Mouse (Mus musculus): Measurements from ENCODE around the gene Pik3ap1. TPM values are rescaled to one million over a fixed set of nuclear protein-coding genes. Genes with fewer than 3 reads are reported as not detected.

Pik3ap1 gene
- total and polyA plus RNA-seq, 3 experiments = 1.3 to 2.0 (median 2.0) TPM

DNA sequence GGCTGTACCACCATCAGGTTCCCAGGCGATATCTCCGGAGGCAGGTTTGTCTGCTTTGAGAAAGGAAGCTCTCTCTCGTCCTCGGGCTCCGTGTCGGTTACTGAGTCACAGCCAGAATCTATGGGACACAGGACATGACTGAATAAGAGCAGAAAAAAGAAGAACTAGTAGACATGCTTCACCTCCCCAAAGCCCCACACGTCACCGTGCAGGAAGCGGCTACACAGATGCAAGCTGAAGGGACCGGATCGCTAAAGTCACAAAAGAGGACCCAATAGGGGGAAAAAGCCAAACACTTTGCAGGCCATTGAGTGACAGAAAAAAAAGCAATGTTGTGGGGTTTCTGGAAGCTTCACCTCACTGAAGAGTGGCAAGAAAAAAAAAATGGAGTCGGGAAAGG, 52.7 kb downstream of the Pik3ap1 start:
- H3K4me1 ChIP-seq (ENCODE audit: control insufficient read depth, insufficient read depth, low read length) = no peaks in the 10 kb centered on the region
- no peaks in the 10 kb centered on the region for H3K36me3 ChIP-seq (ENCODE audit: control insufficient read depth, insufficient read depth, low read length)
- WGBS = 77% methylated on average over 12 of the region's 12 CpGs
- peak in 1 of 2 experiments; percentile 64 for DNase-seq
- TF ChIP-seq CTCF (IDR thresholded peaks at IDR 0.05) = no peak
- no peak for TF ChIP-seq POLR2A (IDR thresholded peaks at IDR 0.05; ENCODE audit: insufficient read depth, low read depth, low read length)
- intact Hi-C loops (cut with DNase I) = no loop called here
- no peak overlapping the region for H3K27ac ChIP-seq
- no peaks in the 10 kb centered on the region for H3K79me2 ChIP-seq (replicated peaks; ENCODE audit: control insufficient read depth, insufficient read depth, low read length)
- H3K4me3 ChIP-seq = no peak overlapping the region
- H3K9ac ChIP-seq (ENCODE audit: low read depth, low read length) = no peak overlapping the region
- no peaks in the 10 kb centered on the region for H3K27me3 ChIP-seq (ENCODE audit: control insufficient read depth, insufficient read depth, low read length)

DNA sequence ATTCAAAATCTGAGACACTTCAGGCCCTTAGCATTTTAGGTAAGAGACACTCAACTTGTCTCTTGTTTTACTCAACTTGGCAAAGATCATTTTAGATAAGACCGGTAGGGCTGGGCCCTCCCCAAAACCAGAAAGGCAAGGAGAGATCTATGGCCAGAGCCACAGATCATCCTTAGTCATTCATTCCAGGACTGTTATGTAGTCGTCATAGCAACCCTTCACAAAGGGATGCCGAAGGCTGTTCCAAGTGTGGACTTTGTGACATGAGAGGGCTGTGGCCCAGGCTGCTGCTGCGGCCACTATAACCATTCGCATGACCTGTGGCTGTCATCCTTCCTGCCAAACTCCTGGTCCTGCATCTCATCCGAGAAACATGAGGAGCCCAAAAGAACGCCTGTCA, 54.5 kb downstream of the Pik3ap1 start:
- no peaks in the 10 kb centered on the region for H3K36me3 ChIP-seq (ENCODE audit: control insufficient read depth, insufficient read depth, low read length)
- DNase-seq = no peak
- no peak overlapping the region for H3K4me3 ChIP-seq
- no peaks in the 10 kb centered on the region for H3K4me1 ChIP-seq (ENCODE audit: control insufficient read depth, insufficient read depth, low read length)
- intact Hi-C loops (cut with DNase I) = no loop called here
- TF ChIP-seq CTCF (IDR thresholded peaks at IDR 0.05) (no peak), POLR2A (IDR thresholded peaks at IDR 0.05; ENCODE audit: insufficient read depth, low read depth, low read length) (no peak), EP300 (IDR thresholded peaks at IDR 0.05; ENCODE audit: insufficient read depth, low read depth, low read length) (no peak)
- H3K79me2 ChIP-seq (replicated peaks; ENCODE audit: control insufficient read depth, insufficient read depth, low read length) = no peaks in the 10 kb centered on the region
- H3K27ac ChIP-seq = no peak overlapping the region
- H3K27me3 ChIP-seq (ENCODE audit: control insufficient read depth, insufficient read depth, low read length) = no peaks in the 10 kb centered on the region
- 78% methylated on average over 7 of the region's 7 CpGs for WGBS
- no peak overlapping the region for H3K9ac ChIP-seq (ENCODE audit: low read depth, low read length)

DNA sequence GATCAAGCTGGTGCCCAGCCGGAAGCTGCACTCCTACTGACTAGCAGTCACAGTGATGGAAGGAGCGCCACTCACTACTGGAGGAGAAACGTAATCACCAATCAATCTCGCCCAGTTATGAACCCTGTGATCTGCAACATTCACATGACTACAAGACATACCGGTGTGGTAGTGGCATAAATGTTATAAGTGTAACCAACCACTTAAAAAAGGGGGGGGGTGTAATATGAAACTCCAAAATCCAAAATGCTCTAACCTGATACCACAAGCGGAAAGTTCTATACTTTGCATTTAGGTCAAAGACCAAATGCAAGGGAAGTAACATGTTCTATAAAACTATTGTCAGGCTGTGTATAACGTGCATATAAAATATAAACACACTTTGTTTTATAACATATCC, 54.9 kb downstream of the Pik3ap1 start:
- no peak for TF ChIP-seq EP300 (IDR thresholded peaks at IDR 0.05; ENCODE audit: insufficient read depth, low read depth, low read length)
- no peak for TF ChIP-seq CTCF (IDR thresholded peaks at IDR 0.05)
- no peak for TF ChIP-seq POLR2A (IDR thresholded peaks at IDR 0.05; ENCODE audit: insufficient read depth, low read depth, low read length)
- Histone ChIP-seq H3K79me2 (replicated peaks; ENCODE audit: control insufficient read depth, insufficient read depth, low read length) (no peaks in the 10 kb centered on the region), H3K27ac (no peak overlapping the region), H3K4me1 (ENCODE audit: control insufficient read depth, insufficient read depth, low read length) (no peaks in the 10 kb centered on the region), H3K27me3 (ENCODE audit: control insufficient read depth, insufficient read depth, low read length) (no peaks in the 10 kb centered on the region), H3K36me3 (ENCODE audit: control insufficient read depth, insufficient read depth, low read length) (no peaks in the 10 kb centered on the region), H3K4me3 (no peak overlapping the region), H3K9ac (ENCODE audit: low read depth, low read length) (no peak overlapping the region)
- no peak for DNase-seq
- 92% methylated on average over 7 of the region's 7 CpGs for WGBS
- intact Hi-C loops (cut with DNase I) = no loop called here

DNA sequence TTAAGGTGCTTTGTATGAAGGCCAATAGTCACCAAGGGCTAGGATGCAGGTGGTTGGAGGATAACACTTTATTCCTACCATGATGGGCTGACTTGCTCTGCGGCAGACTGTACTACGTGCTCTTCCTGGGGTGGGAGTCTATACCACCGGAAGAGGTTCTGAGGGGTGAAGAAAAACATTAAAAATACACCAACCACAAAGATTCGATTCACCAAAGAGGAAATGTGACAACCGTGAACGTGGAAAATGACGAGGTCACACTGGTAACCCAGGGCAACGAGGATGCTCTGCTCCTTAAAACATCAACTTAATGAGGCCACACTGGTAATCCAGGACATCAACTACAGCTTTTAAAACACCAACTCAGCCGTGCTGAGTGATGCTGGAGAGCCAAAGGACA, 56.2 kb downstream of the Pik3ap1 start:
- H3K27me3 ChIP-seq (ENCODE audit: control insufficient read depth, insufficient read depth, low read length) = no peaks in the 10 kb centered on the region
- H3K4me1 ChIP-seq (ENCODE audit: control insufficient read depth, insufficient read depth, low read length) = no peaks in the 10 kb centered on the region
- H3K79me2 ChIP-seq (replicated peaks; ENCODE audit: control insufficient read depth, insufficient read depth, low read length) = no peaks in the 10 kb centered on the region
- no peak overlapping the region for H3K9ac ChIP-seq (ENCODE audit: low read depth, low read length)
- no peak for TF ChIP-seq EP300 (IDR thresholded peaks at IDR 0.05; ENCODE audit: insufficient read depth, low read depth, low read length)
- no peak for TF ChIP-seq CTCF (IDR thresholded peaks at IDR 0.05)
- no peak for TF ChIP-seq POLR2A (IDR thresholded peaks at IDR 0.05; ENCODE audit: insufficient read depth, low read depth, low read length)
- WGBS = 58% methylated on average over 9 of the region's 9 CpGs
- no peak for DNase-seq
- intact Hi-C loops (cut with DNase I) = no loop called here
- no peaks in the 10 kb centered on the region for H3K36me3 ChIP-seq (ENCODE audit: control insufficient read depth, insufficient read depth, low read length)
- no peak overlapping the region for H3K4me3 ChIP-seq
- H3K27ac ChIP-seq = no peak overlapping the region

DNA sequence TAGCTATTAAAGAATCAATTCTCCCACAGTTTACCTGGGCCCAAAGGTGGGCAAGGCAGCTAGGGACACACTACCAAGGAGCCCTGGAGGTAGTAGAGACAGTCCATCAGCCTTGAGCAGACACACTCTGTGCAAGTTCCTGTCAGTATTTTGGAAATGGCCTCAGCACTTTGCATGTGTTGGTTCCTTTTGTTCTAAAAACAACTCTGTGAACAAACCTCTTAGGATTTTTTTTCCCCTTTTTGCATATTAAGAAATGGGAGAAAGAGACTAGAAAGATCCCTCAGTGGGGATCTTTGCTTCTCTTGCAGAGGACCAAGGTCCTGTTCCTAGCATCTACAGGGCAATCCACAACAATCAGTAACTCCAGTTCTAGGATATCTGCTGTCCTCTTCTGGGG, 61.1 kb downstream of the Pik3ap1 start:
- no peak overlapping the region for H3K9ac ChIP-seq (ENCODE audit: low read depth, low read length)
- no peaks in the 10 kb centered on the region for H3K36me3 ChIP-seq (ENCODE audit: control insufficient read depth, insufficient read depth, low read length)
- no peaks in the 10 kb centered on the region for H3K4me1 ChIP-seq (ENCODE audit: control insufficient read depth, insufficient read depth, low read length)
- no peaks in the 10 kb centered on the region for H3K79me2 ChIP-seq (replicated peaks; ENCODE audit: control insufficient read depth, insufficient read depth, low read length)
- H3K27ac ChIP-seq = no peak overlapping the region
- intact Hi-C loops (cut with DNase I) = no loop called here
- no peaks in the 10 kb centered on the region for H3K27me3 ChIP-seq (ENCODE audit: control insufficient read depth, insufficient read depth, low read length)
- TF ChIP-seq EP300 (IDR thresholded peaks at IDR 0.05; ENCODE audit: insufficient read depth, low read depth, low read length) (no peak), POLR2A (IDR thresholded peaks at IDR 0.05; ENCODE audit: insufficient read depth, low read depth, low read length) (no peak), CTCF (IDR thresholded peaks at IDR 0.05) (no peak)
- H3K4me3 ChIP-seq = no peak overlapping the region
- no peak for DNase-seq

DNA sequence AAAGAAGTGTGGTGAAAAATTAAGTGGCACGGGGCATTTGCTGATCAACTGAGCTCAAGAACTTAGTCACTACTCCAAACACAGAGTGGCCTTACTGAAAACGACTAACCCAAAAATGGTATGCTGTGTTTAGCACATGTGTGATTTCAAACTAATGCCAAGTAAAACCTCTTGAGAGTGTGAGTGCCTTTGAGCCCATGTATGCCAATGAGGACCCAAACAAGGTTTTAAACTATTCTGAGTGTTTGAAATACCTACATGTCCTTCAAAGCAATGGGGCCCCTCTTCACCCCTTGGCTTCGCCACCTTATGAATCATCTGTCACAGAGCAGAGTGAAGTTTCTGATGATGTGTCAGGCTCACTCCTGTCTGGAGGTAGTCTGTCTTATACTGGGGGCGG, 61.8 kb downstream of the Pik3ap1 start:
- WGBS = 80% methylated on average over 4 of the region's 4 CpGs
- Histone ChIP-seq H3K79me2 (replicated peaks; ENCODE audit: control insufficient read depth, insufficient read depth, low read length) (no peaks in the 10 kb centered on the region), H3K36me3 (ENCODE audit: control insufficient read depth, insufficient read depth, low read length) (no peaks in the 10 kb centered on the region), H3K9ac (ENCODE audit: low read depth, low read length) (no peak overlapping the region), H3K27me3 (ENCODE audit: control insufficient read depth, insufficient read depth, low read length) (no peaks in the 10 kb centered on the region), H3K4me1 (ENCODE audit: control insufficient read depth, insufficient read depth, low read length) (no peaks in the 10 kb centered on the region), H3K27ac (no peak overlapping the region), H3K4me3 (no peak overlapping the region)
- TF ChIP-seq CTCF (IDR thresholded peaks at IDR 0.05) = no peak
- TF ChIP-seq EP300 (IDR thresholded peaks at IDR 0.05; ENCODE audit: insufficient read depth, low read depth, low read length) = no peak
- TF ChIP-seq POLR2A (IDR thresholded peaks at IDR 0.05; ENCODE audit: insufficient read depth, low read depth, low read length) = no peak
- intact Hi-C loops (cut with DNase I) = no loop called here
- DNase-seq = no peak
